Mouse (Mus musculus) heart, embryonic 15.5 days (tissue): ENCODE results near the gene Cfap77. TPM values are rescaled to one million over a fixed set of nuclear protein-coding genes. Genes with fewer than 3 reads are reported as not detected.
A peak's percentile ranks its signal among the peaks of the same experiment; 100 is the strongest.

Experiments used
- ATAC-seq: fragments of 200-750 bp; cut with Nextera tagmentation; replicated peaks from 2 replicates; pipeline ENCODE4 v1.8.0; 2017; ENCODE audit warnings: low read depth, moderate TSS enrichment; ENCODE audit not compliant: insufficient number of reproducible peaks, insufficient read depth, low FRiP score
- H3K27ac ChIP-seq: fragments of 300-500 bp; sonication (generic); 2 replicates; pipeline ENCODE4 v1.5.1; 2015; ENCODE audit warnings: mild to moderate bottlenecking, inconsistent platforms
- H3K27me3 ChIP-seq: fragments of 300-500 bp; sonication (generic); 2 replicates; pipeline ENCODE4 v1.6.1; 2015; ENCODE audit warnings: inconsistent platforms
- H3K36me3 ChIP-seq: fragments of 300-500 bp; sonication (generic); 2 replicates; pipeline ENCODE4 v1.6.1; 2015; ENCODE audit warnings: mild to moderate bottlenecking, inconsistent platforms
- H3K4me1 ChIP-seq: fragments of 300-500 bp; sonication (generic); replicated peaks from 2 replicates; pipeline ENCODE4 v1.6.1; 2015; ENCODE audit warnings: inconsistent platforms
- H3K4me2 ChIP-seq: fragments of 300-500 bp; sonication (generic); 2 replicates; pipeline ENCODE4 v1.6.1; 2015; ENCODE audit warnings: inconsistent platforms, mild to moderate bottlenecking, moderate library complexity
- H3K4me3 ChIP-seq: fragments of 300-500 bp; sonication (generic); 2 replicates; pipeline ENCODE4 v1.5.1; 2015; ENCODE audit warnings: mild to moderate bottlenecking, inconsistent platforms
- H3K9ac ChIP-seq: fragments of 300-500 bp; sonication (generic); 2 replicates; pipeline ENCODE4 v1.6.1; 2015; ENCODE audit warnings: mild to moderate bottlenecking, inconsistent platforms
- H3K9me3 ChIP-seq: fragments of 300-500 bp; sonication (generic); replicated peaks from 2 replicates; pipeline ENCODE4 v1.6.1; 2016; ENCODE audit warnings: inconsistent platforms
- WGBS: fragments of 180-500 bp; shearing (Covaris S2); methylation state at CpG from one replicate; pipeline ENCODE4 v1.1.7; 2015; ENCODE audit warnings: mixed read lengths; 5-methylcytosine and 5-hydroxymethylcytosine counted together
- polyA plus RNA-seq: library from polyadenylated mRNA; unstranded; fragments of >200 nt; fragmentation: Nextera tagmentation; extraction: Ambion mirVana; gene quantifications from 2 replicates; pipeline ENCODE4 v1.2.1, GENCODE M21; 2015

Gene Cfap77
- polyA plus RNA-seq, 1 experiment from 2014 or later = 0.18 TPM

DNA sequence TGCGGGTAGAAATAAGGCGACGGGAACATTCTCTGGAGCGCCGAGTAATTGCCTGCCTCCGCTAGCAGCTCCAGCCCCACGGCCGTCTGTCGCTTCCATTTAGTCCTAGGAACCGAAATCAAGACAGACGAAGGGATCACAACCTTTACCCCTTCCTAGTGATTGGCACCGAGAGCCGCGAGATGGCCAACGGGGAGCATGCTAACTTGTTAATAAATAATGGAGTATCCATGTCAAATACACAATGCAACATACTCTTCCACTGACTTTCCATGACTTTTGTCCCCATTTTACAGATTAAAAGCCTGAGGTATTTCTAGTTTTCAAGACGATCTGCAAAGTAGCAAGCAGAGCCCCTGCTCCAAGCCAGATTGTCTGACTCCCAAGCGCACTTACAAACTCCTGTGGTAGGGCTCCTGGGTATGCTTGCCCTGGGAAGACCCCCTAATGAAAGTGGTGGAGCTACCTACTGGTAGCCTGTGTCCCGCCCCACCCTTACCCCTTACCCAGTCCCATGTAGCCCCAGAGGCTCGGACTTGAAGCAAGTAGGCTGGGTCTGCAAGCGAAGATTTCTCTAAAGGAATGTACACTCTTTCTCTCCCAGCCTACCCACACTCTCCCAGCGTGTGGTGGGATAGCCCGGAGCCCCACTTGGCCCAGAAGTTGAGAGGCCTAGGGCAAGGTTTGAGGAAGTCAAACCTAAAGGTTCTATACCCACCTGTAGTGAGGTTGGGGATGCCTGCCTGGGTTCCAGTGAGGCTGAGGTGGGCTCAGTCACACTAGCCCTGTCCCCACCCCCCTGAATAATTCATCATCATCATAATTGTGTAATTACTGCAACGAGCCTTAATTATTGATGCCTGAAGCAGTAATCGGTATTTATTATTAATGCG, 144.8 kb downstream of the Cfap77 start:
- Histone ChIP-seq H3K36me3 (peaks cover 6% of the 10 kb centered on the region; the same call in 1 of the 2 replicates), H3K4me3 (no peak overlapping the region), H3K27me3 (peaks cover 95% of the 10 kb centered on the region), H3K9ac (no peak overlapping the region), H3K27ac (no peak overlapping the region), H3K4me1 (peaks cover 21% of the 10 kb centered on the region), H3K4me2 (peak overlapping the region; percentile 66; the same call in 1 of the 2 replicates), H3K9me3 (no peaks in the 10 kb centered on the region)
- WGBS = 9% methylated on average over 25 of the region's 25 CpGs
- no peak for ATAC-seq

DNA sequence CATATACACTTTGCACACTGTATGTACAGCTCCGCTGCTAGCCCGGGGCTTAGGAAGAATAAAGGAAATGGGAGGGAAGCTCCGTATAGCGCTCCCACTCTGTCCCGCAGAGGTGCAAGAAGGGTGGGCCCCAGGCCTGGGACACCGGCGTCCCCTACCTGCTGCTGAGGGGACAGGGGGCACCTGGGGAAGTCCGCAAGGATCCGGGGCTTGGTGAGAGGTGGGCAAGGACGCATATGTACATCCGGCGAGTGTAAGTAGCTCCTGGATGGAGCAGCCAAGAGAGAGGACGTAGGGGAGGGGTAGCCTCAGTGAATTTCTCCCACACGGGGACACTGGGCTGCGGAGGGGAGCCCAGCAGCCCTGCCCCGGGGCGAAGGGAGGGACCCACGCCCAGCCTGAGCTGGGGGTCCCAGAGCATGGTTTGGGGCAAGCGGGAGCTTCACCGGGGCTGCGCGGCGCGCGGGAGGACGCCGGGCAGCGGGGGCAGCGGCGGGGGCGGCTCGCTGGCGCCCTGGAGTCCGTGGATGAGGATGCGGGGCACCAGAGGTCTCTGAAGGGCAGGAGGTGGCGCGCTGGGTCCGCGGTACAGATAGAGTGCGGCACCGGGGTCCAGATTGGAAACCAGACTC, 145.6 kb downstream of the Cfap77 start:
- no peak; the same call in 1 of the 2 replicates for ATAC-seq
- Histone ChIP-seq H3K27me3 (peaks cover 88% of the 10 kb centered on the region), H3K9me3 (no peaks in the 10 kb centered on the region), H3K4me3 (peak overlapping the region; percentile 37), H3K27ac (no peak overlapping the region), H3K4me1 (peaks cover 21% of the 10 kb centered on the region), H3K4me2 (peak overlapping the region; percentile 66), H3K9ac (no peak overlapping the region), H3K36me3 (peaks cover 7% of the 10 kb centered on the region; the same call in 1 of the 2 replicates)
- WGBS = 1% methylated on average over 41 of the region's 41 CpGs

DNA sequence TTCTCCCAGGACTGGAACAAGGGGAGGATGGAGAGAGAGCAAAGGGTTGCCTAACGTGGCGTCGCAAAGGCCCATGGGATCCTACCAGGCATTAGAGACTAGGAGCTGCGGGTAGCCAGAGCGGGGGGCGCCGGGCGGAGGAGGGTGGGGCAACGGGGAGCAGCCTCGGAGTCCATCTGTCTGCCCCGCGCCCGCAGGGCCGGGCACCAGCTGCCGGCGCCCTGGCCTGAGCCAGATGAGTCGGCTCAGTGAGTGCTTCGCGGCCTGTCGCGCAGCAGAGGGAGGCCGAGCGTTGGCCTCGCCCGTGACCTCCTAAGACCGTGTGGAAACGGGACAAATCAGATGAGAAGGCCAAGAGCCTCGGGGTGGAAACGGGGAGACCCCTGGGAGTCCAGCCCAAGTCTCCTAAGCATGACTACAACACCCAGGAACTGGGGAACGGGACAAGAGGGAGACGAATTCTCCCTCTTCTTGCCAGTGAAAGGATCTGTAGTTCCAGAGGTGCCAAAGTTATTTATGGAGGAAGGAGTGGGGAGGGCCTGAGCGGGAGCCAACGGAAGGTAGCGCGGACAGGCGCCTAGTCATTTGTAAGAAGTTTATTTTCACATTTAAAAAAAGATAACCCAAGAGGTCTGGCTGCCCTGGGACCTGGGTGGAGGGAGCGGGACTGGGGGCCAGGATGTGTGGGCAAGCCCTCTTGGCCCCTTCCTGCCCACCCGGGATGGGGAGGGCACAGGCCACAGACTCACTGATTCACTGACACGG, 146.3 kb downstream of the Cfap77 start:
- peak overlapping the region; percentile 37 for H3K4me3 ChIP-seq
- peaks cover 7% of the 10 kb centered on the region; the same call in 1 of the 2 replicates for H3K36me3 ChIP-seq
- H3K9me3 ChIP-seq = no peaks in the 10 kb centered on the region
- peak overlapping the region; percentile 66 for H3K4me2 ChIP-seq
- no peak overlapping the region for H3K9ac ChIP-seq
- ATAC-seq = no peak
- peaks cover 21% of the 10 kb centered on the region for H3K4me1 ChIP-seq
- 2% methylated on average over 39 of the region's 39 CpGs for WGBS
- H3K27me3 ChIP-seq = peaks cover 80% of the 10 kb centered on the region
- no peak overlapping the region for H3K27ac ChIP-seq

DNA sequence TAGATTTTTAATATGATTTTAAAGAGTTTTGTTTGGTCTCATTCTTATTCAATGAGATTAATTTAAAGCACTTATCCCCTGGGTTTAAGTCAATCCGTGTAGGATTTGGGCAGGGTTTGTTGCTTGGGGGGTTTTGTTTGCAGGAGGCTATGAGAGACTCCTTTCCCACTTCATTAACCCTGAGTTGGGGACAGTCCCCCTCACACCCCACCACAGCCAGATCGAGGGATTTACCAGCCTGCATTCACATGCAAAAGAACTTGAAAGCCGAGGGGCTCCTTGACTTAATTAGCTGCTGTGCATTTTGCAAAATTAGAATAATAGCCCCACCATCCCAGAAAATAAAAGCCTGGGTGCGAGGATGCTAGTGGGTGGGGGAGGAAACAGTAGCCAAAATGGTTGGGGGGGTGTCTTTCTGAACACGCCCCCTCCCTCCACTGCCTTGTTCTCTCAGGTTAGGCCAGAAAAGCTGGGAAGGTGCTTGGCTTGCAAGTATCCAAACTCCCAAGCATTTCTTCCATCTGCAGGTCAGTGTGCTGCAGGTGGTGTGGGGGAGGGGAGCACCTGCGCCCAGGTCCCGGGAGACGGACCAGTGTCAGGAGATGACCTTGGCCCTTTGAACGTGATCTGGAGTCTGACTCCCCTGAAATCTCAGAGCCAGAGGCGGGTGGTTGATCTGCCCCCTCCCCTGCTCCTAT, 147.0 kb downstream of the Cfap77 start:
- H3K9ac ChIP-seq = no peak overlapping the region
- WGBS = 16% methylated on average over 10 of the region's 10 CpGs
- peaks cover 21% of the 10 kb centered on the region for H3K4me1 ChIP-seq
- peak overlapping the region; percentile 66 for H3K4me2 ChIP-seq
- no peak for ATAC-seq
- peak overlapping the region; percentile 37 for H3K4me3 ChIP-seq
- H3K27ac ChIP-seq = no peak overlapping the region
- H3K36me3 ChIP-seq = peaks cover 7% of the 10 kb centered on the region; the same call in 1 of the 2 replicates
- H3K27me3 ChIP-seq = peaks cover 74% of the 10 kb centered on the region
- no peaks in the 10 kb centered on the region for H3K9me3 ChIP-seq

DNA sequence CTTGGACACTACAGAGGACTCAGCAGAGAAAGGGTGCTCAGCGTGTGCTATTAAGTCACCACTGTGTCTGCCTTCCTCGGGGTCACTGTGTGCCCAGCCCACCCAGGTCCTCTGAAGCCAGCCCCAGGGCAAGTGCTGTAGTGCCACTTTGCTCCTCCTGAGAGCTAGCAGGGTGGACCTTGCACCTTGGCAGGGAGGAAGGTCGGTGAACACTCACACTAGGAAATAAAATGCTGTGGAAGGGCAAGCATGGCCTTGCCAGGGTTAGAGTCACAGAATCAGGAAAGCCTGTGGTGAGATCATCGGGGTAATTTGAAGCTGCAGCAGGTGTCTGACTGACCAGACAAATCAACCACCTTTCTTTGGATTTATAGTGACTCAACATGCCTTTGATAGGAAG, 149.3 kb downstream of the Cfap77 start:
- 80% methylated on average over 4 of the region's 4 CpGs for whole genome bisulfite sequencing
- Histone ChIP-seq H3K9ac (no peak overlapping the region), H3K4me1 (peaks cover 18% of the 10 kb centered on the region), H3K4me3 (no peak overlapping the region), H3K27ac (no peak overlapping the region), H3K36me3 (peaks cover 7% of the 10 kb centered on the region; the same call in 1 of the 2 replicates), H3K4me2 (no peak overlapping the region), H3K27me3 (peaks cover 51% of the 10 kb centered on the region), H3K9me3 (no peaks in the 10 kb centered on the region)
- ATAC-seq = no peak

DNA sequence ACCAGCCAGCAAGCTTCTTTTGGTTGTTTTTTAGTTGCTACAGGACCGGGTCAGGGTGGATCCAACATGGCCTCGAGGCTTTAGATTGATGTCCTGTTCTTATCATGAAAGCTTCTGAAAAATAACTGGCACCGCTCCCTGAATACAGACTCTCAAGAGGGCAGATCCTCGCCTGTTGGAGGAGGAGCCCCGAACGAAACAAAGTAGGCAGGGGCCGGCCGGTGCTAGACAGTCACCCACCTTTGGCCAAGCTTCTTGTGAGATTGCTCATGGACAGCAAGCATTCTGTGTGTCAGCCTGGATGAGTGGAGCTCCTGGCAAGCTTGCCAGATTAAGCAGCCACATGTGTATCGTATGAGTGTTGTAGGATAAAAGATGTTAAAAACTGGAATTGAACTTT, 150.1 kb downstream of the Cfap77 start:
- 79% methylated on average over 9 of the region's 9 CpGs for WGBS
- no peak for ATAC-seq

DNA sequence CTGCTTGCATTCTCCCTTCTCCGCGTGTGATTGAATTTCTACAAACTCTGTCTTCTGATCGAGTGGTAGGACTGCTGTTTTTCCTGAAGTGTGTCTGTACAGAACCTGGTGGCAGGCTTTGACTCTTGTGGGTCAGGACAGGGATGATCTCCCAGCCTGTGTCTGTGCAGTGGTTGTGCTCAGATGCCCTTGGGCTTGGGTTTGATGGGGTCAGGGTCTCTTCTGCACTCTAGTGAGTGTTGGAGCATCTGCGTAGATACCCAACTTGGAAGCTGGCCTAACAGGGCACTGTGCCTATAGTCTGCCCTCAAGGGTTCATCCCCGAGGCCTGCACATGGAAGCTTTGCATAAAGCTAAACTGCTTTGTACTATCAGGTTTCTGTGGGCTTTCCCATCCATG, 151.0 kb downstream of the Cfap77 start:
- H3K36me3 ChIP-seq = peaks cover 7% of the 10 kb centered on the region; the same call in 1 of the 2 replicates
- H3K4me1 ChIP-seq = peaks cover 10% of the 10 kb centered on the region
- H3K9me3 ChIP-seq = no peaks in the 10 kb centered on the region
- H3K27me3 ChIP-seq = peaks cover 34% of the 10 kb centered on the region
- no peak overlapping the region for H3K9ac ChIP-seq
- H3K27ac ChIP-seq = no peak overlapping the region
- no peak overlapping the region for H3K4me3 ChIP-seq
- WGBS = 86% methylated on average over 5 of the region's 5 CpGs
- no peak for ATAC-seq
- H3K4me2 ChIP-seq = no peak overlapping the region

More for the DNA sequence above, 150.1 kb downstream of the Cfap77 start:
- Histone ChIP-seq H3K4me3 (no peak overlapping the region), H3K27ac (no peak overlapping the region), H3K4me2 (no peak overlapping the region), H3K4me1 (peaks cover 18% of the 10 kb centered on the region), H3K27me3 (peaks cover 43% of the 10 kb centered on the region), H3K9ac (no peak overlapping the region), H3K36me3 (peaks cover 7% of the 10 kb centered on the region; the same call in 1 of the 2 replicates), H3K9me3 (no peaks in the 10 kb centered on the region)

DNA sequence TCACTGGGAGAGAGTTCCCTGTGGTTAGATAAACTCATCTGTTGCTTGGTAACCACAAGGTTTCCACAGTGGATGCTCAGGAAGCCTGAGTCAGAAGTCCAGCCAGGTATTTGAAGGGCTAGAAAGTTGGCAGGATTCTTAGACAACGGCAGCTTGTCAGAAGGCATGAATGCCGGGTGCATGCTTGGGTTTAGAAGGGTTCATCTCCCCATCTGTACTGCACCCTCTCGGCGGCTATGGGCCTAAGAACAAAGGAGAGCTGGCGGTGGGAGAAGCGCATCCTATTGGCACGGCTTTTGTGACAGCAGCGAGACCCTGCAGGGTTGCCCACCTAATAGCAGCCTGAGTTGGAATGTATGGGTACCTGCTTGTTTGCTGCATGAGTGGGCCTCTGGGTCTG, 152.6 kb downstream of the Cfap77 start:
- Histone ChIP-seq H3K4me1 (no peaks in the 10 kb centered on the region), H3K9ac (no peak overlapping the region), H3K36me3 (peaks cover 13% of the 10 kb centered on the region; the same call in 1 of the 2 replicates), H3K27me3 (peaks cover 18% of the 10 kb centered on the region), H3K27ac (no peak overlapping the region), H3K4me2 (no peak overlapping the region), H3K9me3 (no peaks in the 10 kb centered on the region), H3K4me3 (no peak overlapping the region)
- 92% methylated on average over 8 of the region's 8 CpGs for WGBS
- ATAC-seq = no peak

DNA sequence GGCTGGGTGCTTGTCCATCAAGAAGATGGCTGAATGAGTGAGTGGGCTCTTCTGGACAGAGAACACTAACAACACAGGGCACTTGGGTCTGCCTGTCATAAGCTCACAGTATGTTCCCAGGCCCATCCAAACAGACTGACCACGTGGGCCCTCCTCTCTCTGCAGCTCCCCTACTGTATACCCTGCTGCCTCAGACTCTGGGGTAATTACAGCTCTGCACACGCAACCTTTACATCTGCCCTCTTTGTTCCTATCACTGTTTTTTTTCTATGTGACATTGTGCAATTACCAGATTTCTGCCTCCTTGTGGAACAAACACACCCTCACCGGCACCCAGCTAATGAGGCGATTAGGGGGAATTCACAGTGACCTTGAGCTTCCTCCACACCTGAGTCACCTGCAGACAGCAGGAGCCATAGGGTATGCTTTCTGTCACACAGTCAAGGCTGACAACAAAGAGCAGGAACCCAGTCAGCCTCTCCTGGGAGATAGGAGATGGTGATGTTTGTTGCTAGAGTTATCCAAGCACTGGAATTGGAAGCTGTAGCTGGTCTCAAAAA, 157.4 kb downstream of the Cfap77 start:
- whole genome bisulfite sequencing = 90% methylated on average over 4 of the region's 4 CpGs
- Histone ChIP-seq H3K4me1 (no peaks in the 10 kb centered on the region), H3K4me3 (no peak overlapping the region), H3K27me3 (no peaks in the 10 kb centered on the region), H3K27ac (no peak overlapping the region), H3K9ac (no peak overlapping the region), H3K36me3 (peaks cover 28% of the 10 kb centered on the region), H3K4me2 (no peak overlapping the region), H3K9me3 (no peaks in the 10 kb centered on the region)
- no peak for ATAC-seq

DNA sequence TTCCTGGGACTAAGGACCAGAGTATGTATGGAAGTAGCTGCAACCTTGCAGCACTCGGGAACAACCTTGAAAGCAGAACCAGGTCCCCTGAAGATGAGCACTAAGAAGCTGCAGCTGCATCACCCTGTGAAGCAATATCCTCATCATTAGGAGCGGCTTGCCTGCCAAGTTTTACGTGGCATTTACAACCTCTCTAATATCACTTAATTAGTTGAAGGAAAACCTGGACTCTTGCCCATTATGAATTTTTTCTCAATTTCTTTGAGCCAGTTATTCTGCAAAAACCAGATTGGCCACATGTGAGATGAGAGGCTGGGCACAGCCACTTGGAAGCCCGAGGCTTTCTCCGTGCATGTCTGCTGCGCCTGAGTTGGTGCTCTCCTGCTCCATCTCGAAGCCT, 159.0 kb downstream of the Cfap77 start:
- Histone ChIP-seq H3K27me3 (no peaks in the 10 kb centered on the region), H3K4me2 (no peak overlapping the region), H3K9ac (no peak overlapping the region), H3K27ac (no peak overlapping the region), H3K4me3 (no peak overlapping the region), H3K9me3 (no peaks in the 10 kb centered on the region), H3K4me1 (no peaks in the 10 kb centered on the region), H3K36me3 (peaks cover 32% of the 10 kb centered on the region)
- ATAC-seq = no peak
- whole genome bisulfite sequencing = 87% methylated on average over 7 of the region's 7 CpGs
